Mouse (Mus musculus): ENCODE results near the gene Myl3.

- TF ChIP-seq CTCF (IDR thresholded peaks at IDR 0.05; ENCODE audit: low read depth, low read length) (no peak), POLR2A (IDR thresholded peaks at IDR 0.05; ENCODE audit: borderline replicate concordance, low read depth, low read length) (no peak)
Measured at GRCm38 (mm10) chr9:110711996-110712395, 29.7 kb upstream of the Myl3 start.
